Mouse (Mus musculus): ENCODE measurements at regions not wholly inside any gene's neighbourhood (a gene's known extent, or its start where the extent isn't known, plus 50 kb on each side); places are given as distances from the start of the nearest gene placed in this dataset.

DNA sequence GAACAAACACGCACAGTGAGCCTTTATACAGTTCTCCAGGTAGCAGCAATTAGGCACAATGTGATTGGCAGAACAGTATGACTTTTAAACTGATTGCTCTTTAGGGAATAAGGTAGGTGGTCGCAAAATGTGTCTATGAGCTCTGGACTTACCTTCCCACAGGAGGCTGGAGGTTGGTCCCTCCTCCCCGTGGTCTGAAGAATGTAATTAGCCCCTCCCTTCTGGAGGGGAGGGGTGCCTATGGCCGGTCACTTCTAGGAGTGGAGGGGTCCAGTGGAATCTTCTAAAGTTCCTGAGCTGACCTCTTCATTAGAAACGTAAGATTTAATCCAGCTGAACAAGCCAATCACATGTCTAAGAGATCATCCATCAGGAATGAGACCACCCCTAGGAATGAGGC, 248.4 kb downstream of the Tmem38b start:
- Histone ChIP-seq H3K27ac (ENCODE audit: insufficient read depth, low read depth, low read length) (no peak overlapping the region), H3K4me3 (ENCODE audit: insufficient read depth, low read depth, low read length) (no peak overlapping the region), H3K27me3 (replicated peaks; ENCODE audit: control insufficient read depth, insufficient read depth, low read length) (no peaks in the 10 kb centered on the region), H3K36me3 (ENCODE audit: control insufficient read depth, insufficient read depth, low read length) (no peaks in the 10 kb centered on the region), H3K4me1 (ENCODE audit: control insufficient read depth, insufficient read depth, low read length) (no peaks in the 10 kb centered on the region)
- 59% methylated on average over 5 of the region's 5 CpGs for WGBS
- TF ChIP-seq POLR2A (IDR thresholded peaks at IDR 0.05; ENCODE audit: low read depth, low read length) (no peak), CTCF (conservative IDR thresholded peaks at IDR 0.05; ENCODE audit: insufficient read depth, insufficient read length, low read depth, low read length) (no peak)
- no peak for DNase-seq

DNA sequence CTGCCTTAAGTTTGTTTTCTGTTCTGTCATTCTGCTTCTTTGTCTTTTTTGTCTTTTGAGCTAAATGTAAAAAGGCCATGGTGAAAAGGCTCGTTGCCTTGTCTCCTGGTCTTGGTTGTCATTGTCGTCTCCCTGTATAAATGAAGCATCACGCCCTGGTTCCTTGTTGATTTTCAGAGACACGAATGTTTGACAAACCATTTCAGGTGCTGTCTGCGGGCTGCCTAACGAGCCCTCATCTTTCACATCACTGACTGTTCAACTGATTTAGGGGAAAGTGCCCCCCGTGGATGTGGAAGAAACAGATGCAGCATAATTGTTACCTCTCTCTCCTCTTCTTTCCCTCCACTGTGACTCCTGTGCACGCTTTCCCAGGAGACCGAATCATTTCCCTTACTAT, 254.7 kb downstream of the Tmem38b start:
- Histone ChIP-seq H3K4me3 (ENCODE audit: insufficient read depth, low read depth, low read length) (no peak overlapping the region), H3K4me1 (ENCODE audit: control insufficient read depth, insufficient read depth, low read length) (no peaks in the 10 kb centered on the region), H3K27ac (ENCODE audit: insufficient read depth, low read depth, low read length) (no peak overlapping the region), H3K36me3 (ENCODE audit: control insufficient read depth, insufficient read depth, low read length) (no peaks in the 10 kb centered on the region), H3K27me3 (replicated peaks; ENCODE audit: control insufficient read depth, insufficient read depth, low read length) (no peaks in the 10 kb centered on the region)
- DNase-seq = no peak
- WGBS = 76% methylated on average over 9 of the region's 9 CpGs
- TF ChIP-seq POLR2A (IDR thresholded peaks at IDR 0.05; ENCODE audit: low read depth, low read length) (no peak), CTCF (conservative IDR thresholded peaks at IDR 0.05; ENCODE audit: insufficient read depth, insufficient read length, low read depth, low read length) (no peak)

DNA sequence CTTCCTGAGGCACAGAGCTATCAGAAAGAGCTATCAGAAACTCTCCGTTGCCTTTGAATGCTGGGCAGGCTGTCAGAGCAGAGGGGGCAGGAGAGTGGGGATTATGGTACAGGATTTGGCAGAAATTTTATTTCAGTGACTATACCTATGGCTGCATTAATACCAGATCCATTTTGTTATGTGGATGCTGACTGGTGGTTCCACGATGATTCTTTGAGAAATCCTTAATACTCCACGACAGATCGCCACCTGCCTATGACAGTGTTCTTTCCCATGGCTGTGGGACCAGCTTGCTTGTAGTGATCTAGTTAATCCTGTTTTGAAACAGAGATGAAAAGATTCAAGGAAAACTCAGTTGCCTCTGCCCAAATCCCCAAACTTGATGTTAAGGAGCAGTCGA, 255.6 kb downstream of the Tmem38b start:
- Histone ChIP-seq H3K27ac (ENCODE audit: insufficient read depth, low read depth, low read length) (no peak overlapping the region), H3K4me1 (ENCODE audit: control insufficient read depth, insufficient read depth, low read length) (no peaks in the 10 kb centered on the region), H3K36me3 (ENCODE audit: control insufficient read depth, insufficient read depth, low read length) (no peaks in the 10 kb centered on the region), H3K4me3 (ENCODE audit: insufficient read depth, low read depth, low read length) (no peak overlapping the region), H3K27me3 (replicated peaks; ENCODE audit: control insufficient read depth, insufficient read depth, low read length) (no peaks in the 10 kb centered on the region)
- no peak for TF ChIP-seq POLR2A (IDR thresholded peaks at IDR 0.05; ENCODE audit: low read depth, low read length)
- TF ChIP-seq CTCF (conservative IDR thresholded peaks at IDR 0.05; ENCODE audit: insufficient read depth, insufficient read length, low read depth, low read length) = no peak
- 84% methylated on average over 5 of the region's 5 CpGs for WGBS
- DNase-seq = no peak

DNA sequence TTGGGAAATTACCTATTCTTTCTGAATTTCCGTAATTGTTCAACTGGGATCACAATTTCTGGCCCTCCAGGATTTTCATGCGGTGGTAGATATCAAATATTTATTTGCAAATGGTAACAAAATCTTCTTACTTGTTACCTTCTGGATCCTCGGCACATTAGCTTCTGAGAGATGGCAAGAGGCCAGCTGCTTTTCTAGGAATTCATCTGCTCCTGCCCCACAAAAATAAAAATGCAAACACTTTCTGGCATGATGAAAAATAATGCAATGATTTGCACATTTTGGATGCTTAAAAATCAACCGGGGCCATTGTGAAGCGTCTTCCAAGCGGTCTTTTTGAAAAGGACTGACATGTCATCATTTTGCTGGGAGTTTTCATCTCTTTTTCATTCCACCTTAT, 258.9 kb downstream of the Tmem38b start:
- WGBS = 86% methylated on average over 6 of the region's 6 CpGs
- DNase-seq = no peak
- no peak for TF ChIP-seq POLR2A (IDR thresholded peaks at IDR 0.05; ENCODE audit: low read depth, low read length)
- TF ChIP-seq CTCF (conservative IDR thresholded peaks at IDR 0.05; ENCODE audit: insufficient read depth, insufficient read length, low read depth, low read length) = no peak
- Histone ChIP-seq H3K4me1 (ENCODE audit: control insufficient read depth, insufficient read depth, low read length) (no peaks in the 10 kb centered on the region), H3K27me3 (replicated peaks; ENCODE audit: control insufficient read depth, insufficient read depth, low read length) (no peaks in the 10 kb centered on the region), H3K27ac (ENCODE audit: insufficient read depth, low read depth, low read length) (no peak overlapping the region), H3K36me3 (ENCODE audit: control insufficient read depth, insufficient read depth, low read length) (no peaks in the 10 kb centered on the region), H3K4me3 (ENCODE audit: insufficient read depth, low read depth, low read length) (no peak overlapping the region)

DNA sequence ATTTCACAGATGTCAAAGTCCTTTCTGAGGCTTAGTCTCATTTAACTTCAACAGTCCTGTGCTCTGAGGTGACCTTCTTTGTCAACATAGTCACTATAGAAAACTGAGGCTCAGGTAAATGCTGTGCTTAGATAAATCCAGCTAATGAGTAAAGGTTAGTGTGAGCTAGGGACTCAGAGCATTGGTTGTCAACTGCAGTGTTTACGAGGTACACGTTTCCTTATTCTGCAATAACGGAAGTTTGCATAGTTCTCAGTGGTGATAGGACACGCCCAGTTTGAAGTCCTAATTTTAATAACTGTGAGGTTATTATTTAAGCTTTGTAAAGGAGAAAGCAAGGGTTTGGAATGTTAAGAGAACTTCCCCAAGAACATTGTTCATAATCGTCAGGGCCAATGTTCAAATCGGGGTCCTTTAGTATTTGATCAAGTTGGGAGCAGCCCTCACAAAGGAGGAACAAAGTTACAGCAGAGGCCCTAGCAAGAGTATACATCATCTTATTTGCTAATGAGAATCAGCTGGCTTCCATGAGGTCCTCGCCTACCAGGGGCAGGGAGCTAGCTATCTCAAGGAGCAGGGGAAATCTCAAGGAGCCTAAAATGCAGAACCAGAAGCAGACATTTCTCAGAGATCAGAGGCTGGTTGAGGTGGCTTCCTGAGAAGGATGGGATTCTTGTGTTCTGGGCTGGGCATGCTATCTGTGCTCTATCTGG, 268.6 kb downstream of the Tmem38b start:
- Histone ChIP-seq H3K27ac (ENCODE audit: insufficient read depth, low read depth, low read length) (no peak overlapping the region), H3K4me1 (ENCODE audit: control insufficient read depth, insufficient read depth, low read length) (no peaks in the 10 kb centered on the region), H3K27me3 (replicated peaks; ENCODE audit: control insufficient read depth, insufficient read depth, low read length) (no peaks in the 10 kb centered on the region), H3K36me3 (ENCODE audit: control insufficient read depth, insufficient read depth, low read length) (no peaks in the 10 kb centered on the region), H3K4me3 (ENCODE audit: insufficient read depth, low read depth, low read length) (no peak overlapping the region)
- TF ChIP-seq CTCF (conservative IDR thresholded peaks at IDR 0.05; ENCODE audit: insufficient read depth, insufficient read length, low read depth, low read length) (no peak), POLR2A (IDR thresholded peaks at IDR 0.05; ENCODE audit: low read depth, low read length) (no peak)
- DNase-seq = no peak
- 76% methylated on average over 7 of the region's 7 CpGs for WGBS

DNA sequence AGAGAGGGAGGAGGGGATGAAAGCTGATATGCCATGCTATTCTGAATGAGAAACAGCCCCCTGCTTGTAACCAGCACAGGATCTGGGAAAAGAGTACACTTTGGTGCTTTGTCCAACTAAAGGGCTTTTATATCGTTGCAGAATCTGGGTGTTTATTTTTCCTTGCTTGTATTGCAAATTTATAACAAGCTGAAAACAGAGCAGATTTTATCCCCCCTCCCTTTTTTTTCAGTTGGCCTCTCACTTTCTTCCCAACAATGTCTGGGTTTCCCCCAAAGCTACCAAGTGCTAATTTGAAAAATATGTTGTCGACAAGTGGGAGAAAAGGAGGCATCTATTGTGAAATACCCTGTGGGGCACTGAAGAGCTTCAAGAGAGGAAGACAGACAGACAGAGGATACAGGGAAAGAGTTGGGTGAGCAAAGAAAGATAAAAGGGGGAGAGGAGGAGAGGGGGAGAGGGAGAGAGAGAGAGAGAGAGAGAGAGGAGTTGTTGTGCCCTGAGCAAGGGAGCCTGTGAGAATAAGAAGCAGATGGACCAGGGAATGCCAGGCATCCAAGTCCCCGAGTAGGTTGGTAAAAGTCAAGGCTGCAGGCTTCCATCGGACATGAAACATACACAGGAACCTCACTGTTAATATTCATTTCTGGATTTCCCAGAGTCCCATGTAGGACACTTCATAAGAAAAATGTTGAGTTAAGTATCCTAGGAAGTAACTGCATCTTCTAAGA, 269.5 kb downstream of the Tmem38b start:
- Histone ChIP-seq H3K27me3 (replicated peaks; ENCODE audit: control insufficient read depth, insufficient read depth, low read length) (no peaks in the 10 kb centered on the region), H3K27ac (ENCODE audit: insufficient read depth, low read depth, low read length) (no peak overlapping the region), H3K36me3 (ENCODE audit: control insufficient read depth, insufficient read depth, low read length) (no peaks in the 10 kb centered on the region), H3K4me1 (ENCODE audit: control insufficient read depth, insufficient read depth, low read length) (no peaks in the 10 kb centered on the region), H3K4me3 (ENCODE audit: insufficient read depth, low read depth, low read length) (no peak overlapping the region)
- 60% methylated on average over 4 of the region's 4 CpGs for whole genome bisulfite sequencing
- no peak for TF ChIP-seq POLR2A (IDR thresholded peaks at IDR 0.05; ENCODE audit: low read depth, low read length)
- TF ChIP-seq CTCF (conservative IDR thresholded peaks at IDR 0.05; ENCODE audit: insufficient read depth, insufficient read length, low read depth, low read length) = no peak
- no peak for DNase-seq

DNA sequence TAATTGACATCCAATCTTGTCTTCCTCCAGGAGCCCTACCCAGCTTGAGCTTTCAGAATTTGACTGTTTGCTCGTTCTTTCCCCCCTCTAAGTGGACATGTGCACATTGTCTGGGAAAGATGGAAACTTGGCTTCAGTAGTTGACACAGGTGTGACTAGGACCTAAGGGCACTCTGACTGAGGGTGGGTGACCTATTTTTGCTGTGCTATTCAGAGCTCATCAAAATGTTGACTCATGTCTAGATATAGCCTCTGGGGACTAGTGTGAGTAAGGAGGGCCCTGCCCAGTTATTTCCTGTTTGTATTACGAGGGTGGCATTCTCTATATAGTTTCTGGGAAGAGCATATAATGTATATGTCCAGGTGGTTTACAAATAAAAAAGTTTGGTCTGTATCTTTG, 271.7 kb downstream of the Tmem38b start:
- DNase-seq = no peak
- H3K27me3 ChIP-seq (replicated peaks; ENCODE audit: control insufficient read depth, insufficient read depth, low read length) = no peaks in the 10 kb centered on the region
- no peaks in the 10 kb centered on the region for H3K4me1 ChIP-seq (ENCODE audit: control insufficient read depth, insufficient read depth, low read length)
- H3K4me3 ChIP-seq (ENCODE audit: insufficient read depth, low read depth, low read length) = no peak overlapping the region
- no peak for TF ChIP-seq CTCF (conservative IDR thresholded peaks at IDR 0.05; ENCODE audit: insufficient read depth, insufficient read length, low read depth, low read length)
- no peak for TF ChIP-seq POLR2A (IDR thresholded peaks at IDR 0.05; ENCODE audit: low read depth, low read length)
- no peak overlapping the region for H3K27ac ChIP-seq (ENCODE audit: insufficient read depth, low read depth, low read length)
- 72% methylated on average over 2 of the region's 2 CpGs for WGBS
- no peaks in the 10 kb centered on the region for H3K36me3 ChIP-seq (ENCODE audit: control insufficient read depth, insufficient read depth, low read length)

Measured in kidney, adult 2 months (tissue).